Mouse (Mus musculus) heart, adult 10 weeks (tissue): Measurements from ENCODE around the gene Gm8220. TPM values are rescaled to one million over a fixed set of nuclear protein-coding genes. Genes with fewer than 3 reads are reported as not detected.

Experiments
- polyA plus RNA-seq: library from polyadenylated mRNA; stranded (reverse); fragments of 350-450 nt; fragmentation: Illumina TruSeq; extraction: RNeasy Lipid Tissue Mini Kit (QIAGEN cat#74804); gene quantifications from one replicate; pipeline ENCODE4 v1.2.3, GENCODE M21; 2014; ENCODE audit warnings: low read depth, low replicate concordance

The Gm8220 gene
- not detected for polyA plus RNA-seq

GRCm38 (mm10) chr14:44285280-44285679 lies at the start of gene Gm8220:
Gene Gm8220, plus strand, starts transcription at chr14:44285580.

GRCm38 (mm10) chr14:44338484-44338883 lies 53.1 kb downstream of the Gm8220 start, which contains the start of gene Gm5930:
Gene Gm5930, minus strand, starts transcription at chr14:44338584.

Other genes with a start within 250 kb of the Gm8220 start
- 0.99 TPM for gene Ear2, start 182.9 kb upstream of the Gm8220 start, polyA plus RNA-seq
- not detected for gene Gm3327, start 161.7 kb upstream of the Gm8220 start, polyA plus RNA-seq
- not detected for gene Gm8212, start 87.9 kb upstream of the Gm8220 start, polyA plus RNA-seq
- not detected for gene 4930503E14Rik, start 72.3 kb upstream of the Gm8220 start, polyA plus RNA-seq
- not detected for gene Gm5930, start 53.0 kb downstream of the Gm8220 start, polyA plus RNA-seq
- not detected for gene Gm8229, start 79.8 kb downstream of the Gm8220 start, polyA plus RNA-seq
- not detected for gene Gm3371, start 125.1 kb downstream of the Gm8220 start, polyA plus RNA-seq
- not detected for gene Gm8232, start 148.1 kb downstream of the Gm8220 start, polyA plus RNA-seq
- gene BC061237, start 206.9 kb downstream of the Gm8220 start, polyA plus RNA-seq = not detected
- gene Gm17093, start 232.7 kb downstream of the Gm8220 start, polyA plus RNA-seq = not detected